Mouse (Mus musculus) embryonic facial prominence, embryonic 15.5 days (tissue): ENCODE results near the gene Pkp1. TPM values are rescaled to one million over a fixed set of nuclear protein-coding genes. Genes with fewer than 3 reads are reported as not detected.

Experiments used
- ATAC-seq: fragments of 200-750 bp; cut with Nextera tagmentation; 2 replicates; pipeline ENCODE4 v1.8.0; 2017; ENCODE audit warnings: low read depth, moderate TSS enrichment; ENCODE audit not compliant: insufficient number of reproducible peaks, low FRiP score, low TSS enrichment
- H3K27ac ChIP-seq: fragments of 300-500 bp; sonication (generic); replicated peaks from 2 replicates; pipeline ENCODE4 v1.5.1; 2015; ENCODE audit warnings: mild to moderate bottlenecking, inconsistent platforms
- H3K27me3 ChIP-seq: fragments of 300-500 bp; sonication (generic); 2 replicates; pipeline ENCODE4 v1.6.1; 2015; ENCODE audit warnings: inconsistent platforms
- H3K36me3 ChIP-seq: fragments of 300-500 bp; sonication (generic); 2 replicates; pipeline ENCODE4 v1.6.1; 2015; ENCODE audit warnings: mild to moderate bottlenecking, inconsistent platforms
- H3K4me1 ChIP-seq: fragments of 300-500 bp; sonication (generic); 2 replicates; pipeline ENCODE4 v1.6.1; 2015; ENCODE audit warnings: inconsistent platforms
- H3K4me2 ChIP-seq: fragments of 300-500 bp; sonication (generic); replicated peaks from 2 replicates; pipeline ENCODE4 v1.6.1; 2015; ENCODE audit warnings: mild to moderate bottlenecking, inconsistent platforms
- H3K4me3 ChIP-seq: fragments of 300-500 bp; sonication (generic); replicated peaks from 2 replicates; pipeline ENCODE4 v1.5.1; 2015; ENCODE audit warnings: mild to moderate bottlenecking, inconsistent platforms
- H3K9ac ChIP-seq: fragments of 300-500 bp; sonication (generic); 2 replicates; pipeline ENCODE4 v1.6.1; 2015; ENCODE audit warnings: inconsistent platforms
- H3K9me3 ChIP-seq: fragments of 300-500 bp; sonication (generic); replicated peaks from 2 replicates; pipeline ENCODE4 v1.6.1; 2016; ENCODE audit warnings: inconsistent platforms
- WGBS: fragments of 180-500 bp; shearing (Covaris S2); methylation state at CpG from one replicate; pipeline ENCODE4 v1.1.7; 2015; 5-methylcytosine and 5-hydroxymethylcytosine counted together
- polyA plus RNA-seq: library from polyadenylated mRNA; unstranded; fragments of >200 nt; fragmentation: Nextera tagmentation; extraction: Ambion mirVana; gene quantifications from 2 replicates; pipeline ENCODE4 v1.2.1, GENCODE M21; 2015

Gene Pkp1
- polyA plus RNA-seq, 1 experiment from 2014 or later, result 67.2 TPM

DNA sequence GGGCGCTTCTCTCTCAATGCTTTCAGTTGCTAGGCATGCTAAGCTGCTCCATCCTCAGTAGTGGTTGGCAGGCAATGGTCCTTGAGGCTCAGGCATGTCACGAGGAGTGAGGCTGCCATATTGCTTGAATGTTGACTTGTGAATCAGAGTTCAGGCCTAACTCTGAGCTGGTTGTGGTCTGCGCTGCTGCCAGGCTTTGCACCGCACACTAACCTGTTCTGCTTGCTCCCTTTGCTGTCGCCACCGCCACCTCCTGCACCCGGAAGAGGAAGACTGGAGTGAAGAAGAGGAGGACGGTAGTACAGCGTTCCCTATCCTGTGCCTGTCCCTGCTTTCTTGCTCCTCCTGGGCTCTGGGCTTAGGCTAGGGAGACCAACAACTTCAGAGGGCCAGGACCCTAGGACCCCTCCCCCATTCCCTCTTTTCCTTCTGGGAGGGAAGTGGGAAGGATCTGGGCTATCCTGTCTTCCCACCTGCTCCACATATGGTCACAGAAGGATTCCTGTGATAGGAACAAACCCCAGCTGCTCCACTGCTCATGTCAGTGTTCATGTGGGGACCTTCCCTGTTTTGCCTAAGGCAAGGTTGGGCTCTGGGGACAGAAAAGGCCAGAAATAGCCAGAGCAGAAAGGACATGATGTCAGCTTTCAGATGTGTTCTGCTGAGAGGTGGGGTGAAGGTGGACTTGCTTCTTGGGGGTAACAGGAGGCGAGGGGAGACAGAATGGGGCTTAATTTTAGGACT lies 75.3 kb downstream of the Pkp1 start:
- H3K27me3 ChIP-seq, result no peaks in the 10 kb centered on the region

DNA sequence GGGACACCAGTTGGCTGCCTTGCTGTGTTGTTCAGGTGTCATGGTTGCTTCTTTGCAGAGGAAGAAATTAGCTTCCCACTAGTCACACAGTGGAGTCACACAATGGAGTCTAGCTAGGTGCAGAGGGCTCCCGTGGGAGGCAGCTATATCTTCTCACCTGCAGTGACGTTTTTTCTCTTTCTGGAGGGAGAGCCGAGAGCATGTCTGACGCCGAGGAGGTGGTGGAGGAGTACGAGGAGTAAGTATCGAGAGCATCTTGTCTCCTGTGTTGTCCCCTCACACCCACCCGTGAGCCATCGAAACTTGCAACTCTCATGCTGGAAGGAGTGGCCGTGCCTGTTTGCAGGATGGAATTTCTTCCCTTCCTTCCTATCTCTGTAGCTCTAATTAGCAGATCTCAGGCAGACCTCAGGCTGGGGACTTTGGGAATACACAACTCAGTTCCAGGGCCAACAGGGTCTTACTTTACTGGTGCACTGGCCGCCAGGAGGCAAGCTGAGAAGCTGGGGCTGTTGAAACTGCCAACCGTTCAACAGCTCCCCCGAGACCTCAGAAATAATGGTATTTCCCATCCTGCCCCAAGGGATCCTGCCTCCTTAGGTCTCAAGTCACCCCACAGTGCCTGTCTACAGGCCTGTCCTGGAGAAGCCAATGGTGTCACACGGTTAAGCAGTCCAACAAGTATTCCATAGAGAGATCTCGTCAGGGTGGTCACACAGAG lies 78.2 kb downstream of the Pkp1 start:
- Histone ChIP-seq H3K27me3 (no peaks in the 10 kb centered on the region), H3K9ac (no peak overlapping the region), H3K4me2 (no peak overlapping the region), H3K27ac (no peak overlapping the region), H3K36me3 (no peaks in the 10 kb centered on the region), H3K4me3 (no peak overlapping the region), H3K4me1 (0 out of 2 replicates have a peak, but pooled peaks cover 4% of the 10 kb centered on the region), H3K9me3 (no peaks in the 10 kb centered on the region)
- ATAC-seq, result no peak
- 53% methylated on average over 15 of the region's 15 CpGs for WGBS

More for the DNA sequence above, 75.3 kb downstream of the Pkp1 start:
- Histone ChIP-seq H3K9ac (no peak overlapping the region), H3K4me1 (0 out of 2 replicates have a peak, but pooled peaks cover 4% of the 10 kb centered on the region), H3K4me3 (no peak overlapping the region), H3K27ac (no peak overlapping the region), H3K4me2 (no peak overlapping the region), H3K9me3 (no peaks in the 10 kb centered on the region), H3K36me3 (no peaks in the 10 kb centered on the region)
- no peak for ATAC-seq
- WGBS, result 83% methylated on average over 10 of the region's 10 CpGs

DNA sequence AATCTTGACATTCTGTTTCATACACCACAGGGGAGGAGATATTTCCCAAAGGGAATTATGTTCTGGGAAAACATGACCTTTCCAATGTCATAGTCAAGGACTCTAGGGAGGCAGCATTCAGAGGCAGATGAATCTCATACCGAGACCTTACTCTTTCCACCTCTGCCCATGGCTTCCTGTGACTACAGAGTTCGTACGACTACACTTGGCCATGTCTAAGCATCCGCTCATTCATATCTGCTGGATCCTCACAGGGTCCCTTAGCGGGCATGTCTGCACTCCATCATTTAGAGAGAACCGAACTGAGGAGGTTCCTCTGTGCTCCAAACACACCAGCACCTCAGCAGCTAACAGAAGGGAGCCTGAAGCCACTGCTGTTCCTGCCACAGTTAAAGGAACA lies 79.9 kb downstream of the Pkp1 start:
- Histone ChIP-seq H3K4me2 (no peak overlapping the region), H3K27ac (no peak overlapping the region), H3K36me3 (no peaks in the 10 kb centered on the region), H3K4me1 (0 out of 2 replicates have a peak, but pooled peaks cover 2% of the 10 kb centered on the region), H3K27me3 (no peaks in the 10 kb centered on the region), H3K9me3 (no peaks in the 10 kb centered on the region), H3K9ac (no peak overlapping the region), H3K4me3 (no peak overlapping the region)
- WGBS, result 88% methylated on average over 6 of the region's 6 CpGs
- ATAC-seq, result no peak

DNA sequence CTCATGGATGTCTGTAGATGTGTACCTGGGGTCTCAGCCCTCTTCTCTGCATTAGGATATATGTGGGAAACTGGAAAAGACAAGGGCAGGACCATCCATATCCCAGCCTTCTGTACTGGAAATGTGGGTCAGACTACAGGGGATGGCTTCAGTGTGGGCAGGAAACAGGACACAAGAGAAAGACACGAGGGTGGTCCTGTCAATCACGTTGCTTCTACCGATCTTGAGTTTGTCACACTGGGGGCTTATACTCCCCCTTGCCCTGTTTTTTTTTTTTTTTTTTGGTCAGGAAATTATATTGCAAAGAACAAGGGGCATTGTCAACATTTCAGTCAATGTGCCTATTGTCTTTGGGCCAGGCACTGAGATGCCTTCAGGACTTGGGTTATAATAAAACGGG lies 80.4 kb downstream of the Pkp1 start:
- H3K27ac ChIP-seq, result no peak overlapping the region
- 49% methylated on average over 4 of the region's 4 CpGs for WGBS
- H3K4me1 ChIP-seq, result 0 out of 2 replicates have a peak, but pooled peaks cover 4% of the 10 kb centered on the region
- H3K27me3 ChIP-seq, result no peaks in the 10 kb centered on the region
- H3K9ac ChIP-seq, result no peak overlapping the region
- no peak for ATAC-seq
- no peak overlapping the region for H3K4me3 ChIP-seq
- no peak overlapping the region; the same call in 1 of the 2 replicates for H3K4me2 ChIP-seq
- H3K36me3 ChIP-seq, result no peaks in the 10 kb centered on the region
- H3K9me3 ChIP-seq, result no peaks in the 10 kb centered on the region

DNA sequence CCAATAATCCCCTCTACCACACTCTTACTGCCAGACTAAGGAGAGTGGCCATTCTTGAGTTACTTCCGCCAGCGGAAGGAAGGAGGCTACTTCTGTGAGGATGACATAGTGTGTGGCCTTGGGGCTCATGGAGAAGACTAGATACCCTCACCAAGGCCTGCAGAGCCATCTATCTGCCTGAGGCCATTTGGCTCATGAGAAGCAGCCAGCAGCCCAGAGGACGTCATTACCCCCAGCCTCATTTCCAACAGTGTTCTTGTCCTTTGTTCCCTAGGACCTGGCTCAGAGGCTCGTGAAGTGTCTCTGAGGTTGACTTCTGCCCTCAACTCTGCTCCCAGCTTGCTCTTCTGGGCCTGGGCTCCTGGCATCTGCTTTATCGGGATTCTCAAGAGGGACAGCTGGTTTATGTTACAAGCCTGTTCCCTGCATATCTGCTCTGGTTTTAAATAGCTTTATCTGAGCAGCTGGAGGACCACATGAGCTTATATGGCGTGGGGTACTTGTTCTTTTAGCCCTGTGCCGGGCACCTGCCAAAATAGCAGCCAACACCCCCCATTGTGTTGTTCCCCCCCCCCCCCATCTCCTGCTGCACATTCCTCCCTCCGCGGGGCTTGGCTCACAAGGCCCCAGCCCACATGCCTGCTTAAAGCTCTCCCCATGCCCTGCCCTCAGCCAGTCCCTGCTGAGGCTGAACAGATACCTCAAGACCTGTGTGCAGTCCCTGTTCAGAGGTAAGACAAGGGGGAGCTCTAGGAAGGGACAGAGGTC lies 83.1 kb downstream of the Pkp1 start, which contains the start of gene Tnnt2:
TSS of gene Tnnt2 (plus strand) at position 639 of the 768 bp plus-strand sequence.
- Histone ChIP-seq H3K9me3 (no peaks in the 10 kb centered on the region), H3K4me1 (0 out of 2 replicates have a peak, but pooled peaks cover 4% of the 10 kb centered on the region), H3K27ac (peak within 1 kb of the TSS; percentile 17; the same call in 1 of the 2 replicates), H3K9ac (no peak within 1 kb of the TSS), H3K4me3 (no peak within 1 kb of the TSS; the same call in 1 of the 2 replicates), H3K27me3 (no peaks in the 10 kb centered on the region), H3K36me3 (no peaks in the 10 kb centered on the region), H3K4me2 (no peak within 1 kb of the TSS)
- ATAC-seq, result peak; percentile 16; the same call in 1 of the 2 replicates
- 35% methylated on average over 9 of the region's 9 CpGs for WGBS

DNA sequence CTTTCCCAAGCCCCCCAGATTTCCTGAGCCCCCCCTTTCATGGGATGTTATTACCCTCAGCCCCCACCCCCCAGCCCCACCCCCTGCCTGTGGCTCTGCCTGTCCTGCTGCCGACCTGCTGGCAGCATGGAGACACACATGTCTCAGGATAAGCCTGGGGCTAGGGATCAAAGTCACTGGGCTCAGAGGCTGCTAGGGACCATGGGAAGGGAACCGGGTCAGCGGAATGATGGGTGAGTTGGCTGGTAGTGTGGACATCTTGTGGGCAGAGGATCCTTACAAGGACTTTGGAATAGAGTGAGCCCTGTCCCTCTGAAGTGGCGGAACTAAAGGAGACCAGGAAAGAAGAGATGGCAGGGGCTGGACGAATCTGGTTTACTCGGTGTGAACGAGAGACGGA lies 84.0 kb downstream of the Pkp1 start:
- Histone ChIP-seq H3K4me3 (no peak overlapping the region), H3K27ac (no peak overlapping the region), H3K36me3 (no peaks in the 10 kb centered on the region), H3K9ac (no peak overlapping the region), H3K9me3 (no peaks in the 10 kb centered on the region), H3K4me2 (no peak overlapping the region), H3K4me1 (0 out of 2 replicates have a peak, but pooled peaks cover 4% of the 10 kb centered on the region), H3K27me3 (no peaks in the 10 kb centered on the region)
- ATAC-seq, result no peak
- WGBS, result 57% methylated on average over 8 of the region's 8 CpGs

DNA sequence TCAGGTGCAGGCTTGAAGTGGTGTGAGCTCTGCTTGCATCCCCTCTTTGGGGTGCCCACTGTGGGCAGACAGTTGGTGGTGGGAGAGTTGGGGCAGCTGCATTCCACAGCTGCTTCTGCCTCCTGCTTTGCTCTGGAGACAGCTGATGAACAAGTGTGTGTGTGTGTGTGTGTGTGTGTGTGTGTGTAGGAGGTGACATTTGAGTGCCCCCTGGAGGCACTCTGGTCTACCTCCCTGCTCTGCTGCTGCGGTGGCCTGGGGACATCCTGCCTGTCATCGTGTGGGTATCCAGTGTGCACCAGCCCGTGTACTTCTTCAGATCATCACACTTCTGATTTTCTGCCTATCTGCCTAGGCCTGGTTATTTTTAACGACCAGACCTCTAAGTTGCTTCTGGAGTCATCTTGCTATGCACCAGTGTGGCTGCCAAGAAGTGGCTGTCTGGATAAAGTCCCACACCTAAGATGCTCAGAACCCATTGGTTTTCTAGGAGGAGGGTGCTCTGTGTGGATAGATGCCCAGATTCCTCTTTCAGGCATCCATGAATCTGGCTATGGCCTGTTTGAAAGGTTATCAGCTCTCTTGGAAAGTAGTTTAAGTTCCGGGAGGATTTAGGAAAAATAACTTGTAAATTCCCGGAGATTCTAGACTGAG lies 84.7 kb downstream of the Pkp1 start:
- Histone ChIP-seq H3K27ac (no peak overlapping the region), H3K4me2 (no peak overlapping the region), H3K4me3 (no peak overlapping the region), H3K4me1 (0 out of 2 replicates have a peak, but pooled peaks cover 4% of the 10 kb centered on the region), H3K27me3 (no peaks in the 10 kb centered on the region), H3K9me3 (no peaks in the 10 kb centered on the region), H3K9ac (no peak overlapping the region), H3K36me3 (no peaks in the 10 kb centered on the region; the same call in 1 of the 2 replicates)
- no peak for ATAC-seq
- 52% methylated on average over 6 of the region's 6 CpGs for WGBS

DNA sequence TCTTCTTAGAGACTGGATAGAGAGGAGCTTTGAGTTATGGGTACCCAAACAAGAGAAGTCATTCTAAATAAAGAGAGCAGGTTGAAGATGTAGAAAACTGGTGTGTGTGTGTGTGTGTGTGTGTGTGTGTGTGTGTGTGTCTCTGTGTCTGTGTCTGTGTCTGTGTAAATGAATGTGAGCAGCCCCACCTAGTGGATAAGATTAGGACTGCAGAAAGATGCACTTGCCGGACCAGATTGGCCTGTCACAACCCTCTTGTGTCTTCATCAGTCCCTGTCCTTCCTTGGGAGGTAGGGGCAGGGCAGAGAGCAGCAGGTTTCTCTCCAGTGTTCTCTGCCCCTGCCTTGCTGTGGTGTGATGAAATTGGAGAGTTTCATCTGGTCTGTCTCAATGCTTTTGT lies 90.1 kb downstream of the Pkp1 start:
- H3K36me3 ChIP-seq, result no peaks in the 10 kb centered on the region; the same call in 1 of the 2 replicates
- ATAC-seq, result no peak
- 19% methylated on average over 1 of the region's 1 CpGs for WGBS
- no peak overlapping the region for H3K9ac ChIP-seq
- no peak overlapping the region for H3K4me3 ChIP-seq
- no peaks in the 10 kb centered on the region for H3K27me3 ChIP-seq
- H3K4me1 ChIP-seq, result 0 out of 2 replicates have a peak, but pooled peaks cover under 1% of the 10 kb centered on the region
- H3K9me3 ChIP-seq, result no peaks in the 10 kb centered on the region
- no peak overlapping the region for H3K4me2 ChIP-seq
- H3K27ac ChIP-seq, result no peak overlapping the region

DNA sequence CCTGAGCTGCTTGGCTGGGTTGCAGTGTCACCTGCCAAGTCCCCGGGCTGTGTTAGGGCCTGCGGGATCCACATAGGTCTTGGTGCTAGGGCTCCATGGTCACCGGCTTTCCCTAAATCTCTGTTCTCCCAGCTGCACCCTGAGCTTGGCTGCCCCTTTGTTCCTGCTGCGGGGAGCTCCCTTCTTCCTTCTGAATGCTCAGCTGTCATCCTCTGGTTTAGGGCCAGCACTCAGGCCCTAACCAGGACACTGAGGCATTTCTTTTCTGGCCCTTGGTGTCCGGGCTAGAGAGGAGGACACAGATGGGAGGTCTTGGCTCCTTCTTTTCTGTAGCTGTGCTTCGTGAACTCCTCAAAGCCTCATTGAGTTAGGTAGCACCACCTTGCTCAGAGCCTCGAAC lies 97.2 kb downstream of the Pkp1 start:
- H3K9me3 ChIP-seq, result no peaks in the 10 kb centered on the region
- no peak for ATAC-seq
- H3K36me3 ChIP-seq, result no peaks in the 10 kb centered on the region
- no peak overlapping the region for H3K9ac ChIP-seq
- 70% methylated on average over 7 of the region's 7 CpGs for WGBS
- H3K4me3 ChIP-seq, result no peak overlapping the region
- 0 out of 2 replicates have a peak overlapping the region, but pooled peaks have one; percentile 3 for H3K4me2 ChIP-seq
- no peak overlapping the region for H3K27ac ChIP-seq
- peaks cover 15% of the 10 kb centered on the region for H3K4me1 ChIP-seq
- H3K27me3 ChIP-seq, result peaks cover 40% of the 10 kb centered on the region
